Mouse (Mus musculus): ENCODE measurements around the gene Adgrv1.

Adgrv1 gene

DNA sequence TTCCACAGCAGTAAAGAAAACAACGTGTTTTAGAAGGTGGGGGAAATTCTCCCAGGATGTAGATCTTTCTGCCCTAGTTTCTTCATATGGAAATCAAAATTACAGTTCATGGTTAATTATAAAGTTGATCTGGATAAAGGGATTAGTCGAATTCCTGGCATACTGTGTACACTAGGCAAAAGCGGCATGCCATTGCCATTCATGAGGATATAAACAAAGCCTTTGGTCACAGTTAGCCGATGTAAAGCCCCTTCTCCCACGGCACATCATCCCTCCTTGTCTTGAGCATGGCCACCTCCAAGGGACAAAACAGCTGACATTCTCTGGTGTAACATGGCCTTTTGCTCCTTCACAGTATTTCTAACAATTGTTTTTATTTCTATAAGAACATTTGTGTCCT is 2.4 kb downstream of the Adgrv1 start:
- in situ Hi-C loops (cut with MboI; ENCODE audit: low pct_unique_long_range_greater_than_20kb in 1 of 2, low sequenced_read_pairs in 2 of 2, unreplicated experiment in 1 of 2): loop anchor here (25.0 kb wide), 2 partner anchors 193 to 743 kb away; partner anchors contain the start of gene Arrdc3 (in 1 of the 2)

DNA sequence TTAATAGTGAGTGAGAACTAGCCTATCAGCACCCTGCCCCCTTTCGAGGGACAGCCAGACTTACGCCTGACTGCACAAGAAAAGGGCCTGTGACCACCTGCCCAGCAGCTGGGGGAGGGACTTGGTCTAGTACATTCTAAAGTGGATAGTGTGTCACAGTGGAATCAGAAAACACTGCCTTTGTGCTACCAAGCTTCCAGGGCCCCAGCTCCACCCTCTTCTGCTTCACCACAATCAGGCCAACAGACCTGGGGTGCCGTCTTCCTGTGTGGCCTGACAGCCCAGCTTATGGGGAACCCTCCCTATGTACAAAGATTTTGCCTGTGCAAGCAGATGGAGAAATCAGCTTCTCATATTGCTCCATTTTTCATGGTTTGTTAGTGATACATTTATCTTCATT is 3.6 kb downstream of the Adgrv1 start:
- in situ Hi-C loops (cut with MboI; ENCODE audit: low pct_unique_long_range_greater_than_20kb in 1 of 2, low sequenced_read_pairs in 2 of 2, unreplicated experiment in 1 of 2): loop anchor here (25.0 kb wide), 2 partner anchors 192 to 742 kb away; partner anchors contain the start of gene Arrdc3 (in 1 of the 2)

DNA sequence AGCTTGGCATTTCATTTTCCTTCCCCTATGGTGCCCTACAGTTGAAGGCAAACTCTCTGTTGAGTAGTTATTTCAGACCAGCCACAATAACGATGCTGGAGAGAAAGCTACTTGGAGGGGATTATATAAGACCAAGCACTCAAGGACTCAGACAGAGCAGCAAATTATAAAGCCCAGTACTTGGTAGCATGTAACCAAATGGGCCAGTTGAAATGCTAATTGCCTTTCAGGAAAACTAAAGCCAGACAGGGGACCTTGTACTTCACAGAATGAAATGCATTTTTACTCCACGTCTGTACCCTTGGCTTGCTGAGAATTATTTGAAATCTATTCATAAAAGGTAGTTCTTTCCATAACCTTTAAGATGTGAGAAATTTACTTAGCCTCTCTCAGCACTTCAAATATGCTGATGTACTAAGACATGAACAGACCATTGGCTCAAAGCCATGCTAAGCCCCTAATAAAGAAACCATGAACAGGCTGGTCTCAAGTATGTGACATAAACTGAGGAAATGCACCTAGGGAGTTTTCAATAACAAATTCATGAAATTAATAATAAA is 4.2 kb downstream of the Adgrv1 start:
- in situ Hi-C loops (cut with MboI; ENCODE audit: low pct_unique_long_range_greater_than_20kb in 1 of 2, low sequenced_read_pairs in 2 of 2, unreplicated experiment in 1 of 2): loop anchor here (25.0 kb wide), 2 partner anchors 191 to 741 kb away; partner anchors contain the start of gene Arrdc3 (in 1 of the 2)

DNA sequence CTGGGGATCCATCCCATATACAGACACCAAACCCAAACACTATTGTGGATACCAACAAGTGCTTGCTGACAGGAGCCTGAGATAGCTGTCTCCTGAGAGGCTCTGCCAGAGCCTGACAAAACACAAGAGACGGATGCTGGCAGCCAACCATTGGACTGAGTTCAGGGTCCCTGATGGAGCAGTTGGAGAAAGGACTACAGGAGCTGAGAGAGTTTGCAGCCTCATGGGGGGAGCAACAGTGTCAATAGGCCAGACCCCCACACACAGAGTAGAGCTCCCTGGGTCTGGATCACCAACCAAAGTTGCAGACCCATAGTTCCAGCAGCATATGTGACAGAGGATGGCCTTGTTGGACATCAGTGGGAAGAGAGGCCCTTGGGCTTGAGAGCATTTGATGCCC is 5.1 kb downstream of the Adgrv1 start:
- in situ Hi-C loops (cut with MboI; ENCODE audit: low pct_unique_long_range_greater_than_20kb in 1 of 2, low sequenced_read_pairs in 2 of 2, unreplicated experiment in 1 of 2): loop anchor here (25.0 kb wide), 2 partner anchors 191 to 741 kb away; partner anchors contain the start of gene Arrdc3 (in 1 of the 2)

DNA sequence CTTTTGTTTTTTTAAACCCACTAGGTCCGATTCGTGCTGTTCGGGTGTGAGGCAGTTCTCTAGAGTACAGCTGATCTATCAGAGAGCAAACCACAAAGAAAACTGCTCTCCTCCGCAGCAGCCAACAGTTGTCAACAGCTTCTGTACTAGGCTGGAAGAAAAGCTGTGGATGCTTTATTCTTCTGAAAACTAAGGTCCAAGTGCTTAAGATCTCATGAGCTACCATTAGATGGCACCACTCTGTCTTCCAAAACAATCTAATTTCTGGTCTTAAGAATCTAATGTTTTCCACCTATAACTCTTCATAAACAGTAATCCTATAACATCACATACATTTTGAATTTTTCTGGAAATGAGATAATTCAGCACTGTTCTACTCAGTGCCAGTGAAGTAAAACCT is 22.6 kb downstream of the Adgrv1 start:
- in situ Hi-C loops (cut with MboI; ENCODE audit: low pct_unique_long_range_greater_than_20kb in 1 of 2, low sequenced_read_pairs in 2 of 2, unreplicated experiment in 1 of 2): no loop called here

DNA sequence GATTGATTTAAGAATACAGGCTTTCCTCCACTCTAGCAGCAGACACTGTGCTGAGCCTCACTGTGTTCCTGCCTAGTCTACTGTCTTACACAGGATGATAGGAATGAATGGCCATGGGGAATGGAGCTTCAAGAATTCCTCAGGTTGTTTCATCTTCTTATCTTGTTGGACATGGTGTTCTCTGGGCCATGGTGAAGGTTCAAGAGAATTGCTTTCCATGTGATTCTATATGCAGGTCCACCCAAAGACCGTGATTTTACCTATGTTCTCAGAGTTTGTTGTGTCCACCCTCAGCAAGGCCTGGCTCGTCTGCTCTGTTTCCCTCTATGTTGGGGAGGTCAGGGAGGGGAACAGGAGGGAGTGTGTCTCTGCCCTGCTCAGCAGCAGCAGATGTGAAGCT is 26.0 kb downstream of the Adgrv1 start:
- in situ Hi-C loops (cut with MboI; ENCODE audit: low pct_unique_long_range_greater_than_20kb in 1 of 2, low sequenced_read_pairs in 2 of 2, unreplicated experiment in 1 of 2): no loop called here

DNA sequence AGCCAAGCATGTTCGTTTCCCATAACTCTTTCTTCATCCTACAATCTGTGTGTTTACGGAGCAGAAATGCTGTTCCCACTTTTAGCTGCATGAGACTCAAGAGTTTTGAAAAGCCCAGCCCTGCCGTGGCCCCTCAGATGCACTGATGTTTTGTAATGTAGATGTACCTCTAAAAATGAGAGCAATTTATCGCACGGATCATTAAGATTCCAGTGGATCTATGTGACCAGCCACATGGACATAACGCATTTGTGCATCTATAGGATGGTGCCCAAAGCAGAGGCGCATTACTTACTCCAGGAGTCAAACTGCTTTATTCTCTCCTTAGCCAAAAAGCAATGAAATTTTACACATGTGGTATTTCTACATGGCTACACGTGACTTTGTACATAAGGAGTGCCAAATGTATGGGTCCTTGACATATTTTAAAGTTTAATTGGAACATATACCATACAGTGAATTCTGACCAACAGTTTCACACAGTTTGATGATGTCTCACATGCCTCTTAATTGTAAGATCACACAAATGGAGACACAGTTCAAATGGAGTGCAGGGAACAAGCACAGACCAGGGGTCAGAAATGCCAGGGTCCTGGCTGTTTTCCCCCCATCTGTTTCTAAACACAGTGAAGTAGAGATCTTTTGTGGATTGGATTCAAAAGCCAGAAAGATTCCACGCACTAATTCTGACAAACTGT is 35.9 kb downstream of the Adgrv1 start:
- in situ Hi-C loops (cut with MboI; ENCODE audit: low pct_unique_long_range_greater_than_20kb in 1 of 2, low sequenced_read_pairs in 2 of 2, unreplicated experiment in 1 of 2): no loop called here

DNA sequence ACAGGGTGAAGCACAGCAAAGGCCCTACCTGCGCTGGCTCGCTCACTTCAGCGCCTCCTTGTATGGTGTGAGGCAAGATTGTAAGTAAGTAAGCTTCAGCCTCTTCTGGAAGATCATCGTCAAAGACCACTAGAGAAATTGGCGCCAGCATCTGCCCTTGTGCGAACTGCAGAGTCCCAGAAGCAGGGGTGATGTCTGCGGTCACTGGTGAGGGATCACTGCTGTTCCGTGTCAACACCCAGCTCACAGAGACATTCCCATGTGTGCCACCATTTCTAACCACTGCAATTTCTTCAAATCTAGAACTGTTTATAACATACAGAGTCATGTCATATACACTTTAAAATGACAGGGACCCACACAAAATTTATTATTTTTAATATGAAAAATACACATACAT is 54.3 kb downstream of the Adgrv1 start:
- in situ Hi-C loops (cut with MboI; ENCODE audit: low pct_unique_long_range_greater_than_20kb in 1 of 2, low sequenced_read_pairs in 2 of 2, unreplicated experiment in 1 of 2): no loop called here

DNA sequence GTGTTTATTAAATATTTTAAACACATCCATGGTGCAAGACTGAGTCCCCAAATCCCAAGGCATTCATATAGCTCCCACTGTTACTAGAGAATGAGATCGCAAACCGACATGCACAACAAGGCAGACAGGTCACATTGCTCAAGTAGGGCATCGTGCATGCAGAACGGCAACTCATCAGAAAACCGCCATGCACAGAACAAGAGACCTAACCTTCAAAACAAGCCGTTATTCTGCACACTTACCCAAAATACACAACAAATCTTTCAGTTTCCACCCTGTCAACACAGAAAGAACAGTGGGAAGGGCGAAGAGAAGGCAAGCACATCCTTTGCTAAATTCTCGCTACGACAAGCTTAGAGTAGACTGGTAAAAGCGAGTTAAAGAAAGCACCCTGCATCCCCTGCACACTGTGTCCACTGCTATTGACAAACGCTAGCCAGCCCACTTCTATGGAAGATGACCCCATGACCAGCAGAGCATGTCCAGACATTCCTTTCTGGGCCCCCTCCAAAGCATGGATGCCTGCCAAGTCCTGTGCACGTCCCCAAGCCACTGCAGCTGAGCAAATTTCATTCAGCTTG is 62.6 kb downstream of the Adgrv1 start:
- in situ Hi-C loops (cut with MboI; ENCODE audit: low pct_unique_long_range_greater_than_20kb in 1 of 2, low sequenced_read_pairs in 2 of 2, unreplicated experiment in 1 of 2): no loop called here

DNA sequence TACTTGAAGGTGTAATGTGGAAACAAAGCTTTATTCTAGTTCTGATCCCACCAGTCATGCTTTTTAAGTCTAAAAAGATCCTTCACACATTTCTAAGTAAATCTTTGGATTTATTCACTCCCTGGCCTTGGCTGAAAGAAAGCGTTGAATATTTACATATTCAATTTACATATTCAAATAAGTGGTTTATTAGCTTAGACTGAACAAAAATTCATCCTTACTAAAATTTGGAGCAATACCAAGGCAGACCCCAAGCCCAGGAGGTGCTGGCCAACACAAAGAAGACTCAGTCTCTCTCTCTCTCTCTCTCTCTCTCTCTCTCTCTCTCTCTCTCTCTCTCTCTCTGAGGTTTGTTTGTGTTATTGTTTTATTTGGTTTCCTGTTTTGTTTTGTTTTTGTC is 82.9 kb downstream of the Adgrv1 start:
- in situ Hi-C loops (cut with MboI; ENCODE audit: low pct_unique_long_range_greater_than_20kb in 1 of 2, low sequenced_read_pairs in 2 of 2, unreplicated experiment in 1 of 2): no loop called here

DNA sequence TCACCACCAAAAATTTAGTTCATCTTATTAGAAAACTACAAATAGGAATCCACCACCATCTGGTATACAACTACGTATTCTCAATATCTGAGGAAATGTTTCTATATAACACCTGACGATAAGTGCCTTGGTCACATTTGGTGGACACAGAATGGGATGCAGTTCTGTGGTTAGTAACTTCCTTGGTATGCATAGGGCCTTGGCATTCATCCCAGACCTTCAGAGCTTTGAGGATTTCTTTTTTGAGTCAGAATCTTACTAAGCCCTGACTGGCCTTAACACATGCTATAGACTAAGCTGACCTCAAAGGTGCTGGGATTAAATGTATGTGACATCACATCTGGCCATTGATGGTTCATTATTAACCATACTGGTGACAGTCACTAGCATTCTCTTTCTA is 98.0 kb downstream of the Adgrv1 start:
- in situ Hi-C loops (cut with MboI; ENCODE audit: low pct_unique_long_range_greater_than_20kb in 1 of 2, low sequenced_read_pairs in 2 of 2, unreplicated experiment in 1 of 2): no loop called here

DNA sequence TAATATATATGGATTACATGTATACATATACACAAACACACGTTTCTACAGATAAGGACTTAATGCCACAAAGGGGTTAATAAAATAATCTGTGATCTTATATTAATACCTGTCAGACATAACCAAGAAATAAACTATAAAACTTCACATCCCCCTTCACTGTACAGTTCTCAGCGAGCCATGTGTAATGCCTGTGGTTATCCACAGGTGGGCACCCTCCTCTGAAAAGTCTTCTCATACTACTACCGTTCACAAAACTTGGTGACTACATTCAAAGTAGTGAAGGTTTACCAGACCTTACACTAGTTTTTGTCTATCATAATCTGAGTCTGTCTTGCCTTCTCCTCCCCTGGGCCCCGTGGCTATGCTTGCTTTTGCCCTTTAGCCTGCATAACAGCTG is 106.3 kb downstream of the Adgrv1 start:
- in situ Hi-C loops (cut with MboI; ENCODE audit: low pct_unique_long_range_greater_than_20kb in 1 of 2, low sequenced_read_pairs in 2 of 2, unreplicated experiment in 1 of 2): no loop called here

DNA sequence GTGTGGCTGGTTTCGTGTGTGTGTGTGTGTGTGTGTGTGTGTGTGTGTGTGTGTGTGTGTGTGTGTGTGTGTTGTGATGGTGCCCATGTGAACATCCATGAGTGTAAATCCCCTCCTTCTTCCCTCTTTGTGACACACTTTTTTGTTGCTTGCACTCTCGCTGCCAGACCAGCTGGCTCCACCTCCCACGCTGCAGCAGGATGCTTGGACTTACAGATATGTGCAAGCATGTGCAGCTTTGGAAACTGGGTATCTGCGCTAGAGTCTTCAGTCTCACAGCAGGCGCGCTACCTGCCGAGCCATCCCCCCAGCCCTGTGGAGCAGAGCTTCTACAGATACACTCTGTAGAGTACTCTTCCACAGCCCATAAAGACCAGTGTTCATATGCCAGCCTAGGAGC is 122.8 kb downstream of the Adgrv1 start:
- in situ Hi-C loops (cut with MboI; ENCODE audit: low pct_unique_long_range_greater_than_20kb in 1 of 2, low sequenced_read_pairs in 2 of 2, unreplicated experiment in 1 of 2): no loop called here

DNA sequence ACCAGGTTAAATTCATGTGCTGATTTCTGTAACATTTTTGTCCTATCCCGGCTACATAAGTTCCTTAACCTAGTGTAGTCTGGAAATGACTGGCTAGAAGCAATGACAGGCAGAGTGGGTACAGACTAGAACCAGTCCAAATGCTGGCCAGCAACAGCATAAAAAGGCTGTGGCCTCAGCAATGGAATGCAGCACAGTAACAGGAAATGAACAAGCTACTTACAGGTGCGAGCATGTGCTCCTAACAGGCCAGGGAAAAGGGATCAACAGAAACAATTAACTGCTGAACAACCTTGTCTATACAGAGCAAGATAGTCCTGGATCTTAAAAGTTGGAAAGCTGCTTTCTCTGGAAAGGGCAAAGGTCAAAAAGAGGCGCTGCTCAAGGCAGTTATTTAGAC is 135.9 kb downstream of the Adgrv1 start:
- in situ Hi-C loops (cut with MboI; ENCODE audit: low pct_unique_long_range_greater_than_20kb in 1 of 2, low sequenced_read_pairs in 2 of 2, unreplicated experiment in 1 of 2): no loop called here

DNA sequence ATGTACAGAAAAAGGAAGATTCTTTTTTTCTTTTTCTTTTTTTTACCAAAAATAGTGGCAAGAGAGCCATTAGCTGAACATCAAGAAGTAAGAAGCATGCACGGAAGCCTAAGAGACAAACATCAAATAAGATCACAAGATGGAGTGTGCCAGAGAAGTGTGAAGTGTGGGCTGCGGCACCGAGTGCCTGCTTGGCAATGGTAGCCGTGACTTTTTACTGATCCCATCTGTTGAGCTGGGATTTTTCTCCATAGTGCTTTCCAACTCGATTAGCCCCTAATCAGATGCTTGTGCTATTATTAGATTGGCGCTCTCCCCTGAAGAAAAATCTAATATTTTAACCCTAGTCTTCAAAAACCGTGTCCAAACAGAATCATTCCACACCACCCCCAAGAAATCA is 141.0 kb downstream of the Adgrv1 start:
- in situ Hi-C loops (cut with MboI; ENCODE audit: low pct_unique_long_range_greater_than_20kb in 1 of 2, low sequenced_read_pairs in 2 of 2, unreplicated experiment in 1 of 2): no loop called here

DNA sequence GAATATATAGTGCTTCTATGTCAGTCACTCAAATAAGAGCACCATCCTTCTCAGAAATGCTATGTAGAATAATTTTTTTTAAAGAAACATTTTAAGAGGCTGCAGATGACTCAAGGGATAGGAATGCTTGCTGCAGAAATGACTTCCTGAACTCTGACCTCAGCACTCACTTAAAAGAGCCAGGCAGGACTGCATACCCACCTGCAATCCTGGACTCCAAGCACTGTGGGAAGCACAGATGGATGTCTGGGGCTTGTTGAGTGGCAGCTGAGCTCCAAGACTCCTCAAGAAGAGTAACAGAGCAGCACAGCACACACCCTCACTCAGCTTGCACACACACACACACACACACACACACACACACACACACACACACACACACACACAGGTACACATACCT is 146.0 kb downstream of the Adgrv1 start:
- in situ Hi-C loops (cut with MboI; ENCODE audit: low pct_unique_long_range_greater_than_20kb in 1 of 2, low sequenced_read_pairs in 2 of 2, unreplicated experiment in 1 of 2): no loop called here

DNA sequence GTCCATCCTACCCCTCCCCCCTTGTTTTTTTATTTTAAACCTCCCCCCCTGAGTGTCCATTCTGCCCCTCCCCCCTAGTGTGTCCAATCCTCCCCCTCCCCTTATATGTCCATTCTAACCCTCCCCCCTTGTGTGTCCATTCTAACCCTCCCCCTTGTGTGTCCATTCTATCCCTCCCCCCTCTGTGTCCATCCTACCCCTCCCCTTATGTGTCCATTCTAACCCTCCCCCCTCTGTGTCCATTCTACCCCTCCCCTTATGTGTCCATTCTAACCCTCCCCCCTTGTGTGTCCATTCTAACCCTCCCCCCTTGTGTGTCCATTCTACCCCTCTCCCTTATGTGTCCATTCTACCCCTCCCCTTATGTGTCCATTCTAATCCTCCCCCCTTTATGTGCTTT is 159.2 kb downstream of the Adgrv1 start:
- in situ Hi-C loops (cut with MboI; ENCODE audit: low pct_unique_long_range_greater_than_20kb in 1 of 2, low sequenced_read_pairs in 2 of 2, unreplicated experiment in 1 of 2): no loop called here

DNA sequence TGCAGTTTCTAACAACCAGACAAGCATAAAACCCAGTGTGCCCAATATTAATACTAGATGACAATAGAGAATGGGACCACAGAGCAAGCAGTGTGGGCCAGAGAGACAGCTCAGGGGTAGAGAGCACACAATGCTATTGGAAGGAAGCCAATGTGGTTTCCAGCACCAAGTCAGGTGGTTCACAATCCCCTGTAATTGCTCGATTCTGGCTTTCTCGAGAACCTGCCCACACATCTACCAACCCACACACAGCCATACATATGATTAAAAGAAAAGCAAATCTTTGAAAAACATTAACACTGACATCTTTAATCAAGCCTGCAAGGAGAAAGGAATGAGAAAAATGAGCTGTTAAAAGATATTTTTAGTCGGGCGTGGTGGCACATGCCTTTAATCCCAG is 166.3 kb downstream of the Adgrv1 start:
- in situ Hi-C loops (cut with MboI; ENCODE audit: low pct_unique_long_range_greater_than_20kb in 1 of 2, low sequenced_read_pairs in 2 of 2, unreplicated experiment in 1 of 2): no loop called here

DNA sequence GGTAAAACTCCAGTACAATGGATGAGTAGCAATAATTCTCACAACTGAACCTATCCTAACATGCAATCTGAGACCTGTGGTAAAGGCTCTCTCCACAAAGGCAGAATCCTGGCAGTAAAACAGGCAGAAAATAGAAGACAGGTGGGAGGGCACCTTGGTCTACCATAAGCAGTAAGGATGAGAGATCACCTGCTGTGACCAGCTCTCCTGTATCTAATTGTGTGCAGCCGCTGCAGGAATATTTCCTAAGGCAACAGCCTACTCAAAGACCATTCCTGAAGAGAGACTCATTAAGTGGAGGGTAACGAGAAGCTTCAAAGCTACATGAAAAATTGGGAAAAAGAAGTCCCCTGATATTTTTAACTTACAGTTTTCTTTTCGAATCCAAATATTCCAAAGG is 167.2 kb downstream of the Adgrv1 start:
- in situ Hi-C loops (cut with MboI; ENCODE audit: low pct_unique_long_range_greater_than_20kb in 1 of 2, low sequenced_read_pairs in 2 of 2, unreplicated experiment in 1 of 2): no loop called here

DNA sequence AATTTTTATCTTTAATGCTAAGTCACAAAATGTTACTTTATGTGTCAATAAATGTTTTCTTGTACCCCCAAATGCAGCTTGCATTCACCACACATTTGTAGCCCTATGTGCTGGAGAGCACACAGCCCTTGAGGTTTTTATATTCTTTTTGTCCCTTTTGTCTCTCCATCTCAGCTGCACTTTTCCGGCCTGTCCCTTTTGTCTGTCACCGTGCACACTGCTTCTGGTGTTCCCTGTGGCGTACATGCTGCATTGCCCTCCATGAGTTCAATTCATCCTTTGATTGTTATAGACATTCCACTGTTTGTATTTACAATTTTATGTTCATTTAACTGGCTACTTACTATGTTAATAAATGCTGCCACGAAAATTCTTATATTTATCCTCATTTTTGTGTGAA is 183.3 kb downstream of the Adgrv1 start:
- in situ Hi-C loops (cut with MboI; ENCODE audit: low pct_unique_long_range_greater_than_20kb in 1 of 2, low sequenced_read_pairs in 2 of 2, unreplicated experiment in 1 of 2): loop anchor here in 1 of 2 experiments (25.0 kb wide), 1 partner anchor 188 kb away; the partner anchor contains the start of gene Adgrv1

Measured in mouse embryonic stem cell (cell line).